Mouse (Mus musculus) MEL (cell line): ENCODE measurements around the gene Vcl.

Source experiments
- BHLHE40 ChIP-seq: IDR thresholded peaks from 2 replicates; pipeline ENCODE4 v1.6.1; 2012; ENCODE audit warnings: low read depth, mild to moderate bottlenecking, inconsistent platforms, low read length, improper control_type of control experiment, borderline replicate concordance
- MAX ChIP-seq: IDR thresholded peaks from 2 replicates; pipeline ENCODE4 v1.6.1; 2011; ENCODE audit warnings: low read length, improper control_type of control experiment
- MAZ ChIP-seq: IDR thresholded peaks from 2 replicates; pipeline ENCODE4 v1.6.1; 2012; ENCODE audit warnings: low read depth, mild to moderate bottlenecking, inconsistent platforms, low read length, improper control_type of control experiment
- MEF2A ChIP-seq: IDR thresholded peaks from 2 replicates; pipeline ENCODE4 v1.6.1; 2014; ENCODE audit warnings: low read depth, mild to moderate bottlenecking, inconsistent platforms, low read length, improper control_type of control experiment; ENCODE audit not compliant: poor library complexity, insufficient replicate concordance, severe bottlenecking; ENCODE audit errors: extremely low read depth
- POLR2A ChIP-seq, 2 experiments: IDR thresholded peaks; 2 replicates each; pipeline ENCODE4 v1.6.1; 2011 to 2012; ENCODE audit warnings: low read length in 2 of 2, mild to moderate bottlenecking in 2 of 2, control low read depth in 1 of 2, improper control_type of control experiment in 1 of 2, low read depth in 1 of 2, moderate library complexity in 1 of 2; ENCODE audit not compliant: control insufficient read depth in 1 of 2, insufficient read depth in 1 of 2, poor library complexity in 1 of 2
- SMC3 ChIP-seq: IDR thresholded peaks from 2 replicates; pipeline ENCODE4 v1.6.1; 2011; ENCODE audit warnings: low read depth, low read length, improper control_type of control experiment

DNA sequence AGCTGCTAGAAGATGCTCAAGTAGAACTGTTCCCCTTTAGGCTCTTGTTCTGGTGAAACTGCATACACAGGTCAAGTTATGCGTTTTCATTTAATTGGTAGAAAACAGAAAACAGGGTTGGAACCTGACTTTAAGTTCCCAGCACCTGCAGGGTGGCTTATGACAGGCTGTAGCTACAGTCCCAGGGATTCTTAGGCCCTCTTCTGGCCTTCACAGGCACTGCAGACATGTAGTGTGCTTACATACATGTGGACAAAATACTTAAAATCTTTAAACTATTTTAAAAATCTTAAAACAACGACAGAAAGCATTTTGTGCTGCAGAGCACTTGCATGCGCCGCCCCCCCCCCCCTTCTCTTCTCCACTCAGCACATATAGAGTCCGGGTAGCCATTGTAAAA is 140.4 kb downstream of the Vcl start:
- TF ChIP-seq MAZ (no peak), SMC3 (peak; percentile 33; the same call in 1 of the 2 replicates), MAX (no peak), BHLHE40 (no peak), MEF2A (no peak), POLR2A (IDR thresholded peaks at IDR 0.05; ENCODE audit: control insufficient read depth in 1 of 2, insufficient read depth in 1 of 2, low read depth in 1 of 2, low read length in 2 of 2, poor library complexity in 1 of 2) (no peak)
